In genomic region chr9:78700691-78701090, GRCm38 (mm10) we compare ENCODE assay signal across 9 mouse cellular contexts.
DNase-seq lines count a peak whose midpoint lies in the region; TF ChIP-seq lines count a peak whose summit lies in the region.
"Had no signal": no experiment of that assay in that cellular context is flagged by ENCODE, and none has a peak within 500 bp of the region (broad histone marks: within the 10 kb centered on the region; RNA-seq: fewer than 3 reads in every experiment).

No protein-coding gene starts in this region.

- peak; percentile 82 for TF ChIP-seq CTCF in ES-Bruce4 (IDR thresholded peaks at IDR 0.05; ENCODE audit: low read depth, low read length)

- H3K9ac ChIP-seq in ES-Bruce4 (ENCODE audit: low read depth, poor library complexity, severe bottlenecking): no peak overlapping the region
- H3K9ac ChIP-seq: embryonic facial prominence, embryonic 13.5 days had no signal

- no peak overlapping the region for H3K4me3 ChIP-seq in ES-Bruce4 (ENCODE audit: low read depth, low read length)
- H3K4me3 ChIP-seq: embryonic facial prominence, embryonic 13.5 days had no signal

- DNase-seq in gastrocnemius, adult 18-20 months (ENCODE audit: low spot score): peak; percentile 36
- DNase-seq in gastrocnemius, postnatal 25 days: no peak
- DNase-seq in c-Kit-positive CD71-positive TER-119-negative erythroid progenitor cells, embryonic 14.5 days (ENCODE audit: low read depth): peak; percentile 27
- peak; percentile 19 to 34 for DNase-seq in gastrocnemius, adult 8-10 months (ENCODE audit: low spot score in 2 of 2)
- DNase-seq in layer of hippocampus, postnatal 36 days: peak; percentile 20 to 42
- DNase-seq in mesoderm, embryonic 11.5 days (ENCODE audit: low read depth, low spot score): peak; percentile 65
- peak; percentile 78 for DNase-seq in testis, postnatal 10 days (ENCODE audit: low spot score)

- no peaks in the 10 kb centered on the region for H3K4me1 ChIP-seq in ES-Bruce4 (ENCODE audit: control insufficient read depth, insufficient read depth, low read length)
- H3K4me1 ChIP-seq: embryonic facial prominence, embryonic 13.5 days had no signal

- H3K27ac ChIP-seq in ES-Bruce4 (ENCODE audit: insufficient read depth, low read length): no peak overlapping the region
- H3K27ac ChIP-seq: embryonic facial prominence, embryonic 13.5 days had no signal

- no peaks in the 10 kb centered on the region for H3K9me3 ChIP-seq in ES-Bruce4 (replicated peaks; ENCODE audit: control insufficient read depth, insufficient read depth, low read length, poor library complexity, severe bottlenecking)
- H3K9me3 ChIP-seq: embryonic facial prominence, embryonic 13.5 days had no signal

- no peaks in the 10 kb centered on the region for H3K36me3 ChIP-seq in ES-Bruce4 (ENCODE audit: control insufficient read depth, insufficient read depth, low read length, poor library complexity, severe bottlenecking)

- TF ChIP-seq POLR2A in ES-Bruce4 (IDR thresholded peaks at IDR 0.05; ENCODE audit: insufficient read depth, low read length): no peak

- no peak for TF ChIP-seq EP300 in ES-Bruce4 (IDR thresholded peaks at IDR 0.05; ENCODE audit: insufficient read depth, low read depth, low read length)

- H3K27me3 ChIP-seq in ES-Bruce4 (ENCODE audit: control insufficient read depth, insufficient read depth, low read length, poor library complexity, severe bottlenecking): no peaks in the 10 kb centered on the region
- H3K27me3 ChIP-seq: embryonic facial prominence, embryonic 13.5 days had no signal
